Mouse (Mus musculus) testis, adult 2 months (tissue): ENCODE results near the gene Gm17949.

Experiments
- CTCF ChIP-seq: fragments of 200-500 bp; IDR thresholded peaks from 2 replicates; pipeline ENCODE4 v1.5.1; 2012; ENCODE audit warnings: low read depth, mild to moderate bottlenecking, inconsistent platforms, low read length, moderate library complexity; ENCODE audit not compliant: control insufficient read depth, insufficient read depth, insufficient replicate concordance
- POLR2A ChIP-seq: fragments of 200-500 bp; IDR thresholded peaks from 2 replicates; pipeline ENCODE4 v1.6.1; 2012; ENCODE audit warnings: low read depth, mild to moderate bottlenecking, inconsistent platforms, low read length, moderate library complexity; ENCODE audit not compliant: control insufficient read depth

DNA sequence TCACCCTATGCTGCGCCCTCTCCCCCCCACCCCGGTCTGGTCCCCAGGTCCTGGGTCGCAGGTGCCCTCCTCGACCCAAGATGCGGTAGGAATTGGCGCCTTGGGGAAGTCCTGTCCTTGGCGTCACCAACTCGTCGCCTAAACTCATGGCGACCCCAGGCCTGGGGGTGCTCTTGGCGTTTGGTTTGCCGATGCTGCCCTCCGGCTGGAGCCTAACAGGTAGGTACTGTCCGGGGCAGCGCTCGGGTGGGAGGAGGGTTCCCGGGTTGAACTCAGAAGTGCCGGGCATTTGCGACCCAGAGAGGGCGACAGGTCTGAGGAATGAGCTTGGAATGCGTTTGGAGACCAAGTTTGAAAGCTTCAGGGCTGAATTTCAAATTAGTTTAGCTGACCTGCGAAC is 51.3 kb downstream of the Gm17949 start:
- TF ChIP-seq CTCF, result no peak
- no peak for TF ChIP-seq POLR2A
